Mouse (Mus musculus) spleen, postnatal 36 days (tissue): ENCODE measurements around the gene Arap1.

Experiments
- DNase-seq, 2 experiments: peaks; one replicate each; pipeline ENCODE4 v3.0.0; 2022; ENCODE audit warnings: low spot score in 2 of 2, mixed read lengths in 1 of 2

Arap1 gene

DNA sequence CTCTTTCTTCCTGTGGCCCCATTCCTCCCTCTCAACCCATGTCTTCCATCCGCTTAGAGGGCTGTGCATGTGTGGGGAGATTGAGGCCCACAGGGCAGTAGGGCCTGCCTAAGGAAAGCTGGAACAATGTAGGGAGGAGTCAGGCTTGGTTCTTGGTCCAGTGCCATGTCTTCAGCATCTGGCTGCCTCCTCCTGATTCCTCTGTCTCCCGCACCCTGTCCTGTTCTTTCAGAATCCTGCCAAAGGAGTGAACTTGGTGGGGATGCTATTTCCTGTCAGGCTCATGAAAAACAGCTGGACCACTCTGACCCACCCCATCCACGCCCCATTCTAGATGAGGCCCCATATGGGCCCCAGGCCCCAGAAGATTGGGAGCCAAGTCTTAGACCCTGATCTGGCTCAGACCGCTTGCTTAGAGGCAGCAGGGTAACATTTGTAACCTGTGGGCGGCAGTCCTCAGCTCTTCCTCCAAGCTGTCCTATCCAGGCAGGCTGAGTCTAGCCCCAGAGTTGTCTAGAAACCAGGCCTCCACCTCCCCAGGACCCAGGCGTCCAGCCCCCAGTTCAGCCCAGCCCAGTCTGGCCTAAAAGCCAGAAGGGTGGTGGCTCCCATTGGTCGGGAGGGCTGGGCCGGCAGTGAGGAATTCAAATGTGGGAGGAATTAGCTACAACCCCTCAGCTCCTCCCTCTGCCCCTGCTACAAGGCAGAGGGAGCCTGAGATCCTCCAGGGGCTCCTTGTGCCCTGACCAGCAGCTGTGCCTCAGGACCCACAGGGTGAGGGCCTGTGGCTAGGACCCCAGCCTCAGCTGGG, 46.0 kb downstream of the Arap1 start:
- DNase-seq = no peak

DNA sequence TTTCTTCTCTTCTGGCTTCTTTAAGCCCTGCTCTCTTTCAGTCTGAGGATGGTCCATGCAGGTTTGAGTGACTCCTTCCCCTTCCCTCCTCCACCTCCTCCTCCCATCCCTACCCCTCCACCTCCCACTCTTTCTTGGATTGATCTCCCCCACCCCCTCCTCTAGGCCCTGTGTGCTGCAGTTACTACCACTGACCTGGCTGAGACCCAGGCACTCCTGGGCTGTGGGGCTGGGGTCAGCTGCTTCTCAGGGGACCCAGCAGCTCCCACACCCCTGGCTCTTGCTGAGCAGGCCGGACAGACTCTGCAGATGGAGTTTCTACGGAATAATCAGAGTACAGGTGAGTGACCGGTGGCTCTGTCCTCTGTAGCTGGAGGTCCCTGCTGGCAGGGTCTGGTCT, 46.7 kb downstream of the Arap1 start:
- DNase-seq = no peak

DNA sequence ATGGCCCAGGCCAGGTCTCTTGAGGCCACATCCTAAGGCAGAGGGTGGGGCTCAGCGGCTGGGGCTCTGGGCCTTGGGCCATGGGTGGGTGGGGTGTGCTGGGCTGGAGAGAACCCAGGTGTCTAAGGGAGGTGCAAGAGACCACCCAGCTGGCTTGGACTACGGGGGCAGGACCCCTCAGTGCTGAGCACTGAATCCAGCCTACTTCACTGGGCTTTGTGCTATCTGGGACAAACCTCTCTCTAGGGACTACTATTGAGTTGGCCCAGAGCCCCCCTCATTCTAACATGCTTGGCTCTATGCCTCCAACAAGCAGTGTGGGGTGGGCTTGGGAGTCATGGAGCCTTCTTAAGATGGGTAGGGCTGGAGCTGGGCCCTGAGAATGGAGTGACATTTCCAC, 47.6 kb downstream of the Arap1 start:
- no peak for DNase-seq

DNA sequence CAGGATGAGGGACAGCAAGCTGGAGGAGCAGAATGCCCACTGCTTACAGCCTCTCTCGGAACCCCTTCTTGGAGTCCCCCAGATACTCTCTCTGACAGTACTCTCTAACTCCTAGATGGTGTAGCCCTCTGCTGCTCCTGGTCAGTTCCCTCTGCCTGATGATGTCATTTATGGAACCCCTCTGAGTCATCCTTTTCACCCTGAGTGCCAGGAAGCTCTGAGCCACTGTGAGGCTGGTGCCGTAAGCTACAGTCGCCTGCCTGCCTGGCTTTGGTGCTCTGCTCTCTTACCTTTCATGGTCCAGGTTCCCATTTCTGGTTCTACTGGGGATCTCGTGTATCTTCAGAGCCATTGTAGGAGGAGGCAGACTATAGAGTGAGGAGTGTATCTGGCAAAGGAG, 49.3 kb downstream of the Arap1 start:
- no peak for DNase-seq

DNA sequence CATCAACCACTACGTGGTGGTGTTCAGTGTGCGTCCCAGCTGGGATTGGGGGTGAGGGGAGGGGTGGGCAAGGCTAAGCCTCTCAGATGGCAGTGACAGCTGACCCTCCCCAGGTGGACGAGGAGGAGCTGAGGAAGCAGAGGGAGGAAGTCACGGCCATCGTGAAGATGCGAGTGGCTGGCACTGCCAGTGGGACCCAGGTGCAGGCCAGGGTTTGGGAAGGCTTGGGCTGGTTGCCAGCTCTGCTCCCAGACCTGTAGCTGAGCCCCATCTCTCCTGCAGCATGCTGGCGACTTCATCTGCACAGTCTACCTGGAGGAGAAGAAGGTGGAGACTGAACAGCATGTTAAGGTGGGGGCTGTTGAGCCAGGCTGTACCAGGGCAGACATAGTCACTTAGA, 53.6 kb downstream of the Arap1 start:
- DNase-seq = no peak

DNA sequence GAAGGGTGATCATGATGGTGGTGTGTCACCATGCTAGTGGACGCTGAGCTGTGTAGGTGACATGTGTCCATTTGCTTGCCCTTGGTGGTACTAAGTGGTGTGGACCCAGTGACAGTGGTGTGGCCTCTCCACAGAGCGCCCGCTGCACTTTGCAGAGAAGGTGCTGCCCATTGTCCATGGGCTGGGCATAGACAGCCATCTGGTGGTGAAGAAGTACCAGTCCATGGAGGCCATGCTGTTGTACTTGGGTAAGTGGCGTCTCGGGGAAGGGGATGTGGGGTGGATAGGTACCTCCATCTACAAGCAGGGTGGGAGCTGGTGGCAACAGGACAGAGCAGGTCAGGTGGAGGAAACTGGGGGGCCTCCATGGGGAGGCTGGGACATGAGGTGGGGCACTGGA, 56.0 kb downstream of the Arap1 start:
- no peak for DNase-seq

DNA sequence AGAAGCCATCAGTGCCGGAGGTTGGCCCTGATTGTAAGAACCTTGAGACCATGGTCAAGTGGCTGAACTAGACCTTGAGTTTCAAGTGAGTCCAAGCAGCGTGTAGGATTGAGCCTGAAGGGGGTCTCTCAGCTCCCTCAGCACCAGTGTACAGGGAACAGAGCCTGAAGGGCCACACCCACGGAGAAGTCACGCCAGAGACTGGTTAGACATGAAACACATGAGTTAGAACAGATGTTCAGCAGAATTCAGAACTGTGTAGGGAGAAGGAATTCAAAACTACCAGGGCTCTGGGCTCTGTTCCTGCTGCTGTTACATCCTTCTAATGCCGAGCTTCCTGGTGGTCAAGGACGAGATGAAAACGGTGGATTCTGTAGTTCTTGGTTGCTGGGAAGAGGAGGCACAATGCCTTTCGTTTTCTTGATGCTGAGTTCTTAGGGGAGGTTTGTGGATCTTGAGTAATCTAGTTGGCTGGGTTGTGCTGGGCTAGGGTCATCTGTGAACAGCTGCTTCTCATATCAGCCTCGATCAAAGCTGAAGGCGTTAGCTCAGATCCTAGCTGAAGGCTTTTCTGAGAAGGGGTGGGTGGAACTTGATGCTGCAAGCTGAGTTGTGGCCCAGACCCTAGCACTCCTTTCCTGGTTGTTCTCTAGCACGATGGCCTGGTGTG, 62.5 kb downstream of the Arap1 start, which contains the start of gene Gm45837:
TSS of gene Gm45837 (plus strand) at position 620 of the 670 bp plus-strand sequence.
- DNase-seq = no peak

DNA sequence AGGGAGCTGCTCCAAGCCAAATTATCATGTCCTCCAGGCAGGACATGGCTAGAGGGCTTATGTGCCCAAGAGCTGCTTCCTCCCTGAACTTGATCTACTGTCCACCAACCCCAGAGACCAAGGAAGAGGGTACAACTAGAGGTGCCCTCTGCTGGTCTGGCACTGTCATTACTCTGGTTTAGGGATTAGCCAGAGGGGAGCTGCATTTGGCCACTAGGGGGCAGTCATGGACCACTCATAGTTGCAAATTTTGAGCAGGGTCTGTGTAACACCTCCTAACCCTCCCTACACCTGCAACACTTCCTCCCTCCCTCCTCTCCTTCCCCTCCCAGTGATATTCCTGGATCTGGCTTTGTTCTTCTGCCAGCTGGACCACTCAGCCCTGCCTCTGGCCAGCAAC, 64.9 kb downstream of the Arap1 start:
- peak; percentile 72 to 78 for DNase-seq

DNA sequence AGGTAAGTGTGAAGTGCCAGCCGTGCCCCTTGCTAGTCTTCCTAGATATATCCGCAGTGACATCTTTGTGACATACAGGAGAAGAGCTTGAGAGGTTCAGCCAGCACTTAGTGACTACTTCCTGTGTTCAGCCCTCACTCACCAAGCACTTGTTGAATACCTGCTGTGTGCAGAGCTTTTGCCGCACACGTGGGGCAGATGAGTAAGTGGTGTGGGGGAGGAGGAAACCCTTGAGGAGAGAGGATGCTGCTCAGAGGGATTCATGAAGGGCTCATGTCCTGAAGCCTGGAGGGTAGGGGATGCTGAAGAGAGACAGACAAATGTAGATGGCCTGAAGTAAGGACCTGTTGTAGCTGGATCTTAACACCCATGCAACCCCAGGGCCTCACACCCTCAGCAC, 66.3 kb downstream of the Arap1 start:
- no peak for DNase-seq

DNA sequence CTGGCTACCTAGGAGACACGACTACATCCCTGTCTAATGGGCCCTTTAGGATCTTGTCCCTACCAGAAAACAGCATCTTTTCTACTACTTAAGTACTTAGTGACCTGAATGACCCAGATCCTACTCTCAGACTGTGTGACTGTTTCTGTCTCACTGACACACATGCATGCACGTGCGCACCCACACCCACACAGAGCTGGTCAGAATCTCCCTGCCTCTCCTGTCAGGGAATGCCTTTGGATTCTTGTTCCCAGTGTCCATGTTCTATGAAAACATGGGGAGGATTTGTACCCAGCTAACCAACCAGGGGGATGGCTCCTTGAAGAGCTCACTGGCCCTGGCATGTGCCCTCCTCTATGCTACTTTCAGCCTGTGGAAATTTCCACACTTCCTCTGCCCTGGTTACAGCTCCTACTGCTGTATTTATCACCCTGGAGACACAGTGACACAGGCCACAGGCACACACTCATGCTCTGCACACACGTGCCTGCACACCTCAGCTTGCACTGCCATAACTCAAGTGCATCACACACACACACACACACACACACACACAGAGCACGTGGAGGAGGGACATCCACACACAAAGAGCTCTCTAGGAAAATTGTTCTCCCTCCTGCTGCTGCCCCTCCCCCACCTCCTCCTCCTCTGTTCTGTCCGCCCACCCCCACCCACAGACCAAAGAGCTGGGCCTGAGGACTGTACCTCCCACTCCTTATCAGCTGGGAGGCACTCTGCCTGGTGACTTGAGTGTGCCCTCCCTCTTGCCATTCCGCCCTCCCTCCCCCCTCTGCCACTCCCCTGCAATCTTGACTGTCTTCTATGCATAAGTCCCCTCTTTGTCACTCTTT, 67.0 kb downstream of the Arap1 start:
- no peak for DNase-seq

DNA sequence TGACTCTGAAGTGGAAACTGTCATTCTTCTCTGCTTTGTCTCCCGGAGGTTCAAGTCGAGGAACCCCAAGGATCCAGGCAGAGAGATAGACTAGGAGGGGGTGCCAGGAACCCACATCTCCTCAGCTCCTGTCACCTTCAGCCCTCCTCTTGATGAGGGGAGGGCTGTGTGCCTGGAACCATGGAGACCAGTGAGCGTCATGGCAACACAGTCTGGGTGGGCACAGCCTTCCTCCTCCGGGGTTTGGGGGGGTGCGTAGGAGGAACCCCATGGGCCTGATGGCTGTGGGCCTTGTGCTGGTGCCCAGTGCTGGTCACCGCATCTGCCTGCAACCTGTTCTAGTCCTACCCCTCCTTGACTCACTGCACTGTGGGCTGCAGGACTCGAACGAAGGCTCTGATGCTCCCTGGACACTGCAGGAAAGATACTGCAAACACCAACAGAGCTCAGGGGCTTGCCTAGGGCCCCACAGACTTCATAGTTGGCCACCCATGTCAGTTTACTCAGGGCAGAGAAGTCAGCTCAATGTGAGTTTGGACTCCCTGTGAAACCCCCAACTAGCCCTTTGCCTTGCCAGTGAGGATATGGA, 67.7 kb downstream of the Arap1 start:
- no peak for DNase-seq

DNA sequence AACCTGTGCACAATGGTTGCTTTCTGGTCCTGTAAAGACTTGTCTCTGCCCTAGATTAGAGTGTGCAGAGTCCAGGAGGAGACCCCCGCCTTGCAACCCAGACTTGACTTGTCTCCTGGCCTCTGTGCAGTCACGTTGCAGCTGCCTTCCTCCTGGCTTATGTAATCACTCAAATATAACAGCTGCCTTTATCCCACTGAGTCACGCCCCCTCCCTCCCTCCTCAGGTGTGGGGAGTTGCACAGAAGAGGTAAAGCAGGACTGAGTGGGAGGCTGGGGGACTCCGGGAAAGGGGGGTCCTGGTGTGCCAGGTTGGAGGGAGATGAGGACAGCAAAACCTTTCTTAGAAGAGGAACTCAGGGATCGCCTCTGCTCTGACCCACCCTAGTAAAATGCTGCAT, 68.5 kb downstream of the Arap1 start:
- DNase-seq = no peak

DNA sequence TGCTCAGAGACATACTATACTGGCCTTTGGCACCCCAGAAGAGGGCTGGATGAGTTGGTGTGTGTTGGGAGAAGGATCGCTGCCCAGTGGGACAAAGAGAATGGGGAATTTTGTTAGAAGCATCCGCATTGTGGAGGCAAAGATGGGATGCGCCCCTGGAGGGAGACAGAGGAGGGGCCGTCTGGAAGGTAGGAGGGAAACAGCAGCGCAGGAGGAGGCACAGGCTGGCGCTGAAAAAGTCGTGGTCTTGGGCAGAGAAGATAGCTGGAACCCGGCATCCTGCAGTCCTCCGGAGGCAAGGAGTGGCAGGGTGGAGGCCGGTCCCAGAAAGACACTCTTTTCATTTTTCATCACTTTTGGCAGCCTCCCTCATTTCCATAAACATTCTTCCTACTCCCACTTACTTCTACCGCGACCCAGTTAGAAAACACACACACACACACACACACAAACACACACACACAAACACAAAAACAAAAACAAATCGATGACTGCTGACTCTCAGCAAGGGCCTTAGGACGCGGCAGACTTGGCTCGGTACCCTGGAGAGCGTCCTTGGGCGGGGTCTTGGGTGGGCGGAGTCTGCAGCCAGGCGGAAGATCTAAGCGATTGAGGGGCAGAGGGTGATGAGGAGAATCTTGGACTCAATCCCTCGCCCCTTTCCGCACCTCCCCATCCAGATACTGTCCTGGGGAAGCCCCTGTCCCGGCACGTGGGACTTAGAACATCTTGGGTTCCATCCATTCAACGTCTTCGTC, 71.3 kb downstream of the Arap1 start:
- DNase-seq = no peak

DNA sequence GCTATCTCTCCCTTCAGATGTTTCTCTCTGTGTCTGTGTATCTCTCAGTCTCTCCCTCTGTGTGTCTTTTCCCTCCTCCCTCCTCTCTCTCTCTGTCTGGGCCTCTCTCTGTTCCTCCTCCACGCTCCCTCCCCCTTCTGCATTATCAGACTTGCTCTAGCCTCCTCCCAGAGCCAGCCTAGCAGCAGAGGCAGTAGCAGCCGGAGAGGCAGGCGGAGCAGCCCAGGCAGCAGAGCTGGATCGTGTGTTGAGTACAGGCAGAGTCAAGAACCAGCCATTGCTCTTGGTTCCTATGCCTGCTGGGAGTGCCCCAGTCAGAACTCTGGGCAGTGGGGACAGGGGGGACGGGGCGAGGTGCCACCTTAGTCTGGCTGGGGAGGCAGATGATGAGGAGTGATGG, 73.7 kb downstream of the Arap1 start, which contains the start of gene Pde2a:
TSS of gene Pde2a (plus strand) at position 163 of the 400 bp plus-strand sequence.
- DNase-seq = no peak

DNA sequence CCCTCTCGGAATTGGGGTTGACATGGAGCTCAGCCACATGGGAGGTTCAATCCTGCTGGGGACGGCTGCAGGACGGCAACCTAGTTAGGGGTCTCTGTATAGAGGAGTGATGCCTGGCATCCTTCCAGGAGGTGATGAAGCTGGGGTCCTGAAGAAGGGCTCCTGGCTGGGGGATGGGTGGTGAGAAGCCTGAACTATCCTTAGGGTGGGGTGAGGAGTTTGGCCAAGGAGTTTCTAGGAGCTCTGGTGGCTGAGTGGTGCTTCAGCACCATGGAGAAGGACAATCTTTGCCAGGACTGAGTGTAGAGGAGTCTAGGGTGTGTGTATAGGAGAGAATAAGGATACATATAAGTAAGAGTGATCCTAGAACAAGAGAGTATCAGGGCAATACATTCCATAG, 74.2 kb downstream of the Arap1 start:
- DNase-seq = no peak

DNA sequence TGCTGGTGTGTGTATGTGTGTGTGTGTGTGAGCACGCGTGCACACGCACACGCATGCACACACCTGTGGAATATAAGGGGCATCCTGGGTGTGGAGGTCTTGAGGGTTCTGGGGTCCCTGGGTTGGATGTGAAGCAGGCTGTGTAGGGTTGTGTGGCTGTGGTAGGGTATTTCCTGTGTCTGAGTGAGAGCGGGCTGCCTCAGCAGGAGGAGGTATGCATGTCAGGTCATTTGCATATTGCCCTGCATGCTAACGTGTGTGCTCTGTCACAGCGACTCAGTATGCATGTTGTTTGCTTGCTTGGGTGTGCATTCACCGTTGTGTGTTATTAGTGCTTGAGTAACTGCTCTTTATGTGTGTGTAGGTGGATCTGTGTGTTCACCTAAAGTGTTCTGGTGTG, 74.8 kb downstream of the Arap1 start:
- DNase-seq = no peak

DNA sequence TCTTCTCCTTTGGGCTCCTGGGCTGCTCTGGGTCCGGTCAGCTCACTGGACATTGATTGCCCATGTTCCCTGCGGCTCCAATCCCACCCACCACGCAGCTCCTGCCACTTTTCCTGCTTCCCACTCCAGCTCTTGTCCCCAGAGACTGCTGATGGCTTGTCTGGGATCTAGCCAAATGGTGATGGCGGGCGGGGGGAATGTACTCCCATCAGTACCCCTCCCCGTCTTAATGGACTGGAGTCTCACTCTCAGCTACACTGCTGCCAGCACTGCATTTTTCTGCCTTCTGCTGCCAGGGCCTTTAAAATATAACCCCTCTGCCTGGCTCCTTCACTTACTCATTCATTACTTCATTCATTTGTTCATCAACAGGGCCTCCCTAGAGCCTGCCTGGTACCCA, 76.1 kb downstream of the Arap1 start:
- DNase-seq = no peak

DNA sequence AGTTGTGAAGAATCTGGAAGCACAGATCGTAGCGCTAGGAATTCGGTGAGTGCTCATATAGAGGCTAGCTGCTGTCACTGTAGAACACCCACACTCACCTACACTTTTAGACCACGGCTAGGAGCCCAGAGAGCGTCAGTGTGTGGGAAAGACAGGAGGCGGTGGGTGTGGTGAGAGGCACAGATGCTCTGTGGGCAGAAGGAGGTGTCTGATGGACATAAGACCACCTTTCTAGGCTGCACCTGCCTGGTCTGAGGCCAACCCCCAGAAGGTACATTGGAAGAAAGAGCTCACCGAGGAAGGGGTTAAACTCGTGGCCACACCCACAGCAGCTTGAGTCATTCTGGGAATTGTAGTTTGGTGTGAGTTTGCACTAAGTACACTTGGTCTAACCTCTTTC, 78.8 kb downstream of the Arap1 start:
- DNase-seq = no peak

DNA sequence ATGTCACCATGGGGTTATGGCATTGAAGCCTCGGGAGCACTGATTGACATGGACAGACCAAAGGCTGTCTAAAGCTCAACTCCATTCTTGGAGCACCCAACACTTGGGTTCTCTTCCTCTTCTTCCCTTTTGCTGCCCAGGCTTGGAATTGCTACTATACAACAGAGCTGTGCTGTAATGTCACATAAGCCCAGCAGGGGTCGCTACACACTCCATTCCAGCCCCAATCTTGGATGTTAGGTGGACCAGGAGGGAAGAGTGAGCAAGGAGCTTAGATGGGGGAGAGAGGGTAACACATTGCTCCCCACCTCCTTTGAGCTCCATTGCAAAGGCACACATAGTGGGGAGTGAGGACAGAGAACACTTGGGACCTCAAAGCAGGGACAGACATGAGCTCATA, 79.9 kb downstream of the Arap1 start:
- DNase-seq = no peak

DNA sequence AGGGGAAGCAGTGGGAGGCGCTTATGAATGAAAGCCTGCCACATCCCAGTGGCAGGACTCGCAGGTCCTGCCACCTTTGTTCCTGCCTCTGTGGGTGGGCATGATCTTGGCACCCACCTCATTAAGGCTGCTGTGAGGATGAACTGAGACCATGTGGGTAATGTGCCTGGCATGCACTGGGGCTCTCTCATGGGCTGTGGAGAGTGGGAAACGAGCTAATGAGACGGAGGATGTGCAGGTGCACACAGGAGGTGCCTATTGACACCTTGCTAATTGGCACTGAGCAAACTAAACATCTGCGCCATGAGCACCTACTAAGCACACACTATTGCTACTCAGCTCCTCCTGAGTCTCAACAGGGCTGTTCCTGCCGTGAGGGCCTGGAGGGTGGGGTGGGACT, 87.2 kb downstream of the Arap1 start:
- no peak for DNase-seq

DNA sequence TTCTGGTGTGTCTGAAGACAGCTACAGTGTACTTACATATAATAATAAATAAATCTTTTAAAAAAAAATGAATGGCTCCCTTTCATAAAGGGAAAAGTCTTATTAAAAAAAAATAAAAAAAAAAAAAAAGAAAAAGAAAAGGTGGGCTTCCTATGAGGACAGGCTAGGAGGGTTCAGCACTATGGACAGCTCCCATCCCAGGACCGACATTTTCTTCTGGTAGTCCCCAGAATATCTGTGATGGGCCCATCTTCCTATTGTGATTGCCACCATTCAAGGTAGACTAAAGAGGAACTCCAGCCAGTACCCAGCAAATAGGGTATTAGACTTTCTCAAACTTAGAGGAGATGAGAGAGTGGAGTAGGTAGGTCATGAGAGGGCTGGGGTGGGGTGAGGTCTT, 90.0 kb downstream of the Arap1 start:
- no peak for DNase-seq
